Mouse (Mus musculus) C2C12 (cell line): ENCODE data around the gene Hoxb3. TPM values are rescaled to one million over a fixed set of nuclear protein-coding genes. Genes with fewer than 3 reads are reported as not detected.

ENCODE experiments used
- H3K27me3 ChIP-seq: one replicate; pipeline ENCODE4 v1.6.1; 2011; ENCODE audit not compliant: control insufficient read depth, insufficient read depth, insufficient read length
- H3K36me3 ChIP-seq: one replicate; pipeline ENCODE4 v1.6.1; 2011; ENCODE audit not compliant: control insufficient read depth, insufficient read depth
- H3K4me3 ChIP-seq: one replicate; pipeline ENCODE4 v1.5.1; 2011; ENCODE audit warnings: mild to moderate bottlenecking, control low read depth; ENCODE audit not compliant: poor library complexity, insufficient read depth, severe bottlenecking
- H3K79me2 ChIP-seq: one replicate; pipeline ENCODE4 v1.6.1; 2011; ENCODE audit not compliant: control insufficient read depth, insufficient read depth
- H3K79me3 ChIP-seq: one replicate; pipeline ENCODE4 v1.6.1; 2011; ENCODE audit warnings: low read depth, control low read depth
- H3ac ChIP-seq: one replicate; pipeline ENCODE3; 2011; ENCODE audit warnings: low read depth; ENCODE audit not compliant: control insufficient read depth, insufficient read length
- CEBPB ChIP-seq: IDR thresholded peaks from one replicate; pipeline ENCODE4 v1.6.1; 2011; ENCODE audit warnings: low read depth, mild to moderate bottlenecking, control low read depth, moderate library complexity
- CTCF ChIP-seq: IDR thresholded peaks from one replicate; pipeline ENCODE4 v1.5.1; 2011; ENCODE audit not compliant: control insufficient read depth, insufficient read depth, insufficient read length
- FOSL1 ChIP-seq: IDR thresholded peaks from one replicate; pipeline ENCODE4 v1.8.0; 2011; ENCODE audit warnings: mild to moderate bottlenecking, low read length; ENCODE audit not compliant: poor library complexity, insufficient read depth, severe bottlenecking
- MAX ChIP-seq: IDR thresholded peaks from one replicate; pipeline ENCODE4 v1.6.1; 2011; ENCODE audit warnings: mild to moderate bottlenecking, control low read depth
- MYOD1 ChIP-seq: IDR thresholded peaks from one replicate; pipeline ENCODE4 v1.6.1; 2011; ENCODE audit warnings: low read depth; ENCODE audit not compliant: control insufficient read depth, insufficient read length
- MYOG ChIP-seq: IDR thresholded peaks from one replicate; pipeline ENCODE4 v1.6.1; 2011; ENCODE audit not compliant: control insufficient read depth, insufficient read length; ENCODE audit errors: extremely low read depth
- USF1 ChIP-seq: IDR thresholded peaks from one replicate; pipeline ENCODE4 v1.6.1; 2011; ENCODE audit warnings: low read depth, mild to moderate bottlenecking, control low read depth, moderate library complexity
- microRNA-seq: library from miRNA; unstranded; fragments of <30 nt; microRNA quantifications from one replicate; pipeline ENCODE4, GENCODE M21; 2019; ENCODE audit warnings: borderline microRNAs expressed
- polyA plus RNA-seq: library from polyadenylated mRNA; unstranded; fragments of >200 nt; fragmentation: generic; extraction: Trizol; gene quantifications from one replicate; pipeline ENCODE4 v1.2.1, GENCODE M21; 2012; ENCODE audit warnings: missing spikeins

The Hoxb3 gene
- polyA plus RNA-seq, 1 experiment = not detected

GRCm38 (mm10) chr11:96387635-96388034 lies 64.5 kb downstream of the Hoxb3 start:
- Histone ChIP-seq H3K79me3 (no peaks in the 10 kb centered on the region), H3K36me3 (no peaks in the 10 kb centered on the region), H3K4me3 (no peak overlapping the region), H3K79me2 (no peaks in the 10 kb centered on the region), H3K27me3 (peaks cover 9% of the 10 kb centered on the region), H3ac (no peak overlapping the region)
- TF ChIP-seq MYOD1 (no peak), USF1 (no peak), CTCF (no peak), FOSL1 (no peak), MAX (no peak), MYOG (no peak), CEBPB (no peak)

- Histone ChIP-seq H3K36me3 (no peaks in the 10 kb centered on the region), H3ac (no peak overlapping the region), H3K27me3 (no peaks in the 10 kb centered on the region), H3K4me3 (no peak overlapping the region), H3K79me2 (no peaks in the 10 kb centered on the region), H3K79me3 (no peaks in the 10 kb centered on the region)
- TF ChIP-seq MYOG (no peak), CTCF (no peak), FOSL1 (no peak), MYOD1 (no peak)
Measured at GRCm38 (mm10) chr11:96396772-96397626, 73.9 kb downstream of the Hoxb3 start.

Small RNA genes lying within 50 kb of the gene (microRNA-seq; reads per million reads assigned to microRNA genes)
- 16.4 reads per million, percentile 62 among the genes with 10 or more reads in this experiment for gene Mir10a

Other genes with a start within 250 kb of the Hoxb3 start
- 857 TPM for gene Atp5g1, start 247.7 kb upstream of the Hoxb3 start, polyA plus RNA-seq
- gene Calcoco2, start 211.4 kb upstream of the Hoxb3 start, polyA plus RNA-seq = 0.02 TPM
- 0.01 TPM for gene Ttll6, start 189.5 kb upstream of the Hoxb3 start, polyA plus RNA-seq
- 0.09 TPM for gene Hoxb13, start 129.0 kb upstream of the Hoxb3 start, polyA plus RNA-seq
- not detected for gene Hoxb9, start 51.9 kb upstream of the Hoxb3 start, polyA plus RNA-seq
- gene Hoxb8, start 41.4 kb upstream of the Hoxb3 start, polyA plus RNA-seq = 0.02 TPM
- 0.04 TPM for gene Hoxb7, start 36.7 kb upstream of the Hoxb3 start, polyA plus RNA-seq
- 0.05 TPM for gene Hoxb6, start 30.9 kb upstream of the Hoxb3 start, polyA plus RNA-seq
- gene Hoxb5, start 20.0 kb upstream of the Hoxb3 start, polyA plus RNA-seq = not detected
- 0.02 TPM for gene Hoxb4, start 5.1 kb upstream of the Hoxb3 start, polyA plus RNA-seq
- gene Hoxb2, start 27.2 kb downstream of the Hoxb3 start, polyA plus RNA-seq = not detected
- not detected for gene Hoxb1, start 42.4 kb downstream of the Hoxb3 start, polyA plus RNA-seq
- 0.04 TPM for gene Skap1, start 141.3 kb downstream of the Hoxb3 start, polyA plus RNA-seq